Mouse (Mus musculus): Measurements from ENCODE around the gene Akap5.

Akap5 gene

GRCm38 (mm10) chr12:76368790-76369205, 44.1 kb downstream of the Akap5 start:
- DNase-seq (ENCODE audit: inconsistent ontology term): peak; percentile 12

GRCm38 (mm10) chr12:76369206-76369977, 44.7 kb downstream of the Akap5 start, which contains the start of gene Zbtb25:
Zbtb25 (minus strand) TSS chr12:76369602.
- DNase-seq (ENCODE audit: inconsistent ontology term): peak; percentile 96

GRCm38 (mm10) chr12:76369978-76370830, 45.5 kb downstream of the Akap5 start, which contains the start of gene Zbtb1:
Zbtb1 (plus strand) TSS chr12:76370266.
- DNase-seq (ENCODE audit: inconsistent ontology term): peak; percentile 94

GRCm38 (mm10) chr12:76370831-76371571, 46.3 kb downstream of the Akap5 start:
- peak; percentile 84 for DNase-seq (ENCODE audit: inconsistent ontology term)

GRCm38 (mm10) chr12:76372046-76372445, 47.4 kb downstream of the Akap5 start:
- no peak for DNase-seq (ENCODE audit: inconsistent ontology term)

- no peak for DNase-seq (ENCODE audit: inconsistent ontology term)
Observed at GRCm38 (mm10) chr12:76372881-76373818, 48.5 kb downstream of the Akap5 start.

GRCm38 (mm10) chr12:76373991-76374390, 49.3 kb downstream of the Akap5 start:
- no peak for DNase-seq (ENCODE audit: inconsistent ontology term)

- no peak for DNase-seq (ENCODE audit: inconsistent ontology term)
Observed at GRCm38 (mm10) chr12:76374911-76375310, 50.2 kb downstream of the Akap5 start.

GRCm38 (mm10) chr12:76375506-76375905, 50.8 kb downstream of the Akap5 start:
- no peak for DNase-seq (ENCODE audit: inconsistent ontology term)

- no peak for DNase-seq (ENCODE audit: inconsistent ontology term)
Observed at GRCm38 (mm10) chr12:76376649-76377048, 52.0 kb downstream of the Akap5 start.

GRCm38 (mm10) chr12:76377059-76377458, 52.4 kb downstream of the Akap5 start:
- DNase-seq (ENCODE audit: inconsistent ontology term): no peak

GRCm38 (mm10) chr12:76377726-76378125, 53.0 kb downstream of the Akap5 start:
- no peak for DNase-seq (ENCODE audit: inconsistent ontology term)

- DNase-seq (ENCODE audit: inconsistent ontology term): no peak
Observed at GRCm38 (mm10) chr12:76378556-76378955, 53.9 kb downstream of the Akap5 start.

GRCm38 (mm10) chr12:76380151-76380550, 55.5 kb downstream of the Akap5 start:
- DNase-seq (ENCODE audit: inconsistent ontology term): no peak
